Mouse (Mus musculus): ENCODE results near the gene 4931422A03Rik.

Gene 4931422A03Rik

DNA sequence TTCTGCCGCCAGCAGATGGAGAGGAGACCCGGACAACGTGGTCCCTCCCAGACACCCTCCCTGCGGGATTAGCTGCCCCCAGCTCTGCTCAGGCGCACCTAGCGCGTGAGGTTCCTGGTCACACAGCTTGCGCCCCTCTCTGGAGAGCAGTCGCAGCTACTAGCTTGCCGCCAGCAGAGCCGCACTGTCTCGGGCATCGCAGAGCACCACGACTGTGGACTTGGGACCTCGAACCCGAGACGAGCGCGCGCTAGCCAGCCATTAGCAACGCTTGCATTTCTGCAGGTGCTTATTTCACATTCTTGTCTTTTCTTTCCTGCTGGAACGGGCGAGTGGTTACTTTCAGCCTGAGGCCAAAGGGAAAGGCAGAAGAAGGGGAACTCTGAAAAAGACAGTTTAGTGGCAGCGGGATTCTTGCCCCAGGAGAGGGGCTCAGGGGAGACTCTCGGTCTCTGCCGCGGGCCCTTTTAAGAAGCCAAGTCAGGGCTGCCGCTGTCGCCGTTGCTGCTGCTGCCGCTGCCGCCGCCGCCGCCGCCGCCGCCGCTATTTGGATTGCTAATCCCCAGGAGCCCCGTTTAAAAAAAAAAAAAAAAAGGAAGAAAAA lies 58.6 kb downstream of the 4931422A03Rik start:
- DNase-seq (ENCODE audit: low spot score) = peak; percentile 21

DNA sequence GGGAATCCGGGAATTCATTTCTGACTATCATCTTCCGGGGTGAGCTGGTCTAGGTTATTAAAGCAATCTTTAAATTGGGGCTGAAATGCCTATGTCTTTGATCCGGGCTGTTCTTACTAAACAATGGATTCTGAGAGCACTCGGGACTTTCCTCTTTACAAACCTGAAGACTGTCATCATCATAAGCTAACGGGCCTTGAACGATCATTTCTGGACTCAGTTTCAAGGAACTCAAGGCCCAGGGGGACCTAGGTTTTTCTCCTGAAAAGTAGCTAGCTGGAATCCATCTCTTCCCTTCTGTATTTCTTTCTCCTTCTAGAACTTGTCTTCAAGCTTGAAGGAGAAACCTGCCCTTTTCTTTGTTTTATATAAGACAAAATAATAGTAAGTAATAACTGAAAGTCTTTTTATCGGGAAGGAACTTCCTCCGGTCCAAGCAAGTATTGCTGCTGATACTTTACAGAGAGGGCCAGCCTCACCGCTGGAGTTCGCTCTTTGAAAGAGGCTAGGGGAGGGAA lies 59.2 kb downstream of the 4931422A03Rik start:
- no peak for DNase-seq (ENCODE audit: low spot score)

DNA sequence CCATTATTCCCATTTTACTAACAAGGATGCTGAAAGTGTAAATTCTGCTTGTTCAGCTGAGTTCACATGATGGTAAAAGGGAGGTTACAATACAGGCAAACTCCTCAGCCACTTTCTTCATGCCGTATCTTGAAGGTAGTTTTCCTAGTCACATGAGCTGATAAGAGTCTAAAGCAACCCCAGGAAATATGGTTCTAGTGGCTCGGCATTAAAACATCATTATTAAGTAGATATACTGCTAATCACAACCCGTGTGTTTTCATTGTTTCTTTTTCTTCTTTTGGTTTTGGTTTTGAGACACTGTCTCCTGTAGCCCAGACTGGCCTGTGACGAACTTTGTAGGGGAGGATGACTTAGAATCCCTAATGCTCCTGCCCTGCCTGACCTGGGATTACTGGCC lies 60.0 kb downstream of the 4931422A03Rik start:
- DNase-seq (ENCODE audit: low spot score) = no peak

DNA sequence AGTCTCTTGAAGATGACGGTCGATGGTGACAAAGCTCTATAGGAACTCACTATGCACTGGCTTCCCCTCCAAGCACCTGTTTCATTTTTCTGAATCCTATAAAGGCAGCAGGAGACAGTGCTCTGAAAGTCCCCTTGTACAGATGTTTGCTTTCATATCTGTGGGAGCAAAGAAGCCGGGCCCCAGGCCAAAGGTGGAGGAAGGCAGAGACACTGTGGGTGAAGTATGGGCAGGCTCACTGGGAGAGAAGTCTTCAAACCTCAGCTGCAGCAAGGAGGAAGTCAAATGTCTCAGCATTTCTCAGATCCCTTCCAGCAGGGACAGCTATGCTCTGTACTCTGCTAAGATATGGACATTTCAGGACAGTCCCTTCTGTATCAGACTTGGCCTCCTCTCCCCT lies 62.8 kb downstream of the 4931422A03Rik start:
- no peak for DNase-seq (ENCODE audit: low spot score)

DNA sequence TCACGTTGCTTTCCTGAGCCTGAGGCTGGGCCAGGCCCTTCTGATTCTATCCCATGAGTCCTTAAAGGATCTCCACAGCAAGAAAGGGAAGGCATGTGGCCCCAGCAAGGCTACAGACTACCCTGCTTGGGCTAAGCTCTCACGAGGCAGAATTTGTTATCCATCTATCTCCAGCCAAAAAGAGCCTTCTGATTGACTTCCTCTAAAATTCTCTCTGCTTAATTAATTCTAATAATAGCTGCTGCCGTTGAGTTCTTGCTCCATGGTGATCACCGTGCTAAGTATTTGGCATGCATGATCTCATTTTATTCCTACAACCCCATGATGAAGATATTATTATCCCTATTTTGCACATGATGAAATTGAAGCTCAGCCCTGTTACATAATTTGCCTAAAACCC lies 65.8 kb downstream of the 4931422A03Rik start:
- DNase-seq (ENCODE audit: low spot score) = no peak

DNA sequence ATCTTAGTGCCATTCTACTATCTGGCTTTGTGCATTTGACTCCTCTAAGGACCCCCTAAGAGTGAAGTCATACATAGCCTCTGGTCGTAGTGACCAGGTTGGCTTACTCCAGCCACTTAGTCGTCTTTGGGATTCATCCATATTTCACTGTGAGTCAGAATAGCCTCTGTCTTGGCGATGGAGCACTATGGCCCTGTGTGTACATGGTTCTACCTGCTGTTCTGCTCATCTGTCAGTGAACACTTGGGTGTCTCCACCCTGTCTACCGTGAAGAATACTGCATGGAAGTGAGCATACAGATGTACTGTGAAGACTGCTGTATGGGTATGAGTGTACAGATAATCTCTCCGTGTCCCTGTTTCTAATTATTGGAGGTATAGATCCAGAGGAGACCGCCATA lies 68.6 kb downstream of the 4931422A03Rik start:
- DNase-seq (ENCODE audit: low spot score) = no peak

DNA sequence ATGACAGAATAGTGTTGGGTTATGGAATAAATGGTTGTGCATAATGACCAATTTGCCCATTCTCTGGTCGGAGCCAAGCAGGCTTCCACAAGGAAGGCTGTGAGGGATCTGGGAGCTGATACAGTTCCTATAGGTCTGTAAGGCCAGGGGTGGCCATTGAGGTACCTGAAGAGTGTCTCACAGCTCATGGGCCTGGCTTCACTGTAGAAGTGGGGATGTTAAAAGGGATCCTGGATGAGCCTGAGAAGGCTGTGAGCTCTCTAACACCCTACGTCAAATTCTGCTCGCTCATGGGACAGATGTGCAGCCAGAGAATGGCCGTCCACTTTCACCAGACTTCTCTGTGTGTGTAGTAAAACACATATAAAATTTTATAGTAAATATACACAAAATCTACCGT lies 69.1 kb downstream of the 4931422A03Rik start:
- DNase-seq (ENCODE audit: low spot score) = no peak

DNA sequence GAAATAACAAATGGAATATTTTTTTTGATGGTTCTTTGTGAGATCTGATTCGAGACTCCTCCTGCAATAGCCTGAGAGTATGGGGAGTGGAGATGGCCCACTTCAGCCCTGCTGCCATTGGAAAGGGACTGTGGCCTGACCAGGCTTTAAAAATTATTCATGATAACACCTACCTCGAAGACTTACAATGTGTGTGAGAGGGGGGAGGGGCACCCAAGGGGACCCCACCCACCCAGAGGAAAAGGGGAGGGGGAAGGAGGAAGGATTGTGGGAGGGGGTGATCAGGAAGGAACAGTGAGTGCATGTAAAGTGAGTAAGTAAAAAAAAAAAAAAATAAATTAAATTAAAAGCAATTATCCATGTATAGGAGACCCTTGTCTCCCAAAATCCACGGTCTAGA lies 69.5 kb downstream of the 4931422A03Rik start:
- DNase-seq (ENCODE audit: low spot score) = no peak

DNA sequence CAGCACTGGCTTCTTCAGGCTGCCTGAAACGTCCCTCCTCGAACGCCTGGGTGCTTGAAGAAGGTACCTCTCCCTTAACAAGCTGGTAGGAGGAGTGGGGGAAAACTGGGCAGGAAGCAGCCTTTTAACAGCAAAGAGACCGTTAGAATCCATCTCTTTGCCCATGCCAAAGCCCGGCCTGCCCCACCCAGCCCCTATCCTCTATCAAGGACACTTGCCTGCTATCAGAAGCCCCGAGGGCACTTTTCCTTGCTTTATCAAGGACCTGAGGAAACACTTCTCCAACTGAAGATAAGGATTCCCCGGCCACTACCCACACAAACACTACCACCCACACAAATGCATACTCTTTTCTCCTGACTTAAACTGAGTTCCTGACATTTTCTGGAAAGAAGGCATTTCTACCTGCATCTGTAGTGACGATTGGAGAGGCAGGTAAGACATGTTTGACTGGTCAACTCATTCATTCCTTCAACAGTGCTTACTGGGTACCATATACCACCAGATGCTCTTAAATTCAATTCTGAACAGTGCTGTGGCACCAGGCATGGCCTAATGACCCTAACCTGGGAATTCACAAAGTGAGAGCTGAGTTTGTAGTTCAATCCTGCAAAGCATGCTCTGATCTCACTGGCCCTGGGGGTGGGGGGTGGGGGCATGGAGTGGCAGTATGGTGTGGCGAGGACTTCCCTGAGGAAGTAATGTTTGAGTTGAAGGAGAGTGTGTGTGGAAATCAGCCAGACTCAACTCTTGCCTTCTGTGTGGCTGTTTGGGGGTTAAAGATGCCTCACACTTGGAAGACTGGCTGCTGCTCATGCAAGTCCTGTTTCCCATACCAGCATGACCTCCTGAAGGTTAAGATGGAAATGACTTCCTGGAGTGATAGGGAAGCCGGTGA lies 70.3 kb downstream of the 4931422A03Rik start, which contains the start of gene Lmo2:
Lmo2 (plus strand) TSS at position 338 of the 898 bp plus-strand sequence.
- peak; percentile 16 for DNase-seq (ENCODE audit: low spot score)

DNA sequence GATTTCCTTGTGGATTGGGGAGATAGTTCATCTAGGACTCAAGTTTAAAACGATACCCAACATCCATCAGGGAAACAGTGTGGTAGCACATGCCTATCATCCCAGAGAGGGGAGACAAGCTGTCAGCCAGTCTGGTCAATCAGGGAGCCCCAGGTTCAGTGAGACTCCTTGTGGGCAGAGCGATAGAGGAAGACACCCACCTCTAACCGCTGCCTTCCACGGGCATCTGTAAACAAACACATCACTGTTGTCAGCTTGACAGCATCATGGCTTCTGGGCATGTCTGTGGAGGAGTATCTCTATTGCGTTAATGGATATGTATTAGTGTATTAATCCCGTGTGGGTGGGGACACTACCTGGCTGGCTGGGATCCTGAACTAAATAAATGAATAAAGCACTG lies 71.3 kb downstream of the 4931422A03Rik start:
- no peak for DNase-seq (ENCODE audit: low spot score)

DNA sequence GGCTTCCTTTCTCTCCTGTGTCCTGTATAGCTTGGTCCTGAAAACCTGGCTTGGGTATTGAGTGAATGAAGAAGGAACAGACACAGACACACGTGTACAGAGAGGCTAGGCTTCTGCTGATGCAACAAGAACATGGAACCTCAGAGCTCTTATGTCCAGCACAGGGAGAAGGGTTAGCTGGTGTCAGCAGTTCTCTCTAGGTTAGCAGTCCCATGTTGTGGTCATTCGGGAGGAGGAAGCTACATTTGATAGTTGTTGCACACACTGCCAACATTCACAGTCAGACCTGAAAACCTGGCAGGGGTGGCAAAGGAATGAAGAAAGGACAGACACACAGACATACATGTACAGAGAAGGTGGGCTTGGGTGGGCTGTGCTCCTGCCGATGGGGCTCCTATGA lies 72.4 kb downstream of the 4931422A03Rik start:
- DNase-seq (ENCODE audit: low spot score) = no peak

DNA sequence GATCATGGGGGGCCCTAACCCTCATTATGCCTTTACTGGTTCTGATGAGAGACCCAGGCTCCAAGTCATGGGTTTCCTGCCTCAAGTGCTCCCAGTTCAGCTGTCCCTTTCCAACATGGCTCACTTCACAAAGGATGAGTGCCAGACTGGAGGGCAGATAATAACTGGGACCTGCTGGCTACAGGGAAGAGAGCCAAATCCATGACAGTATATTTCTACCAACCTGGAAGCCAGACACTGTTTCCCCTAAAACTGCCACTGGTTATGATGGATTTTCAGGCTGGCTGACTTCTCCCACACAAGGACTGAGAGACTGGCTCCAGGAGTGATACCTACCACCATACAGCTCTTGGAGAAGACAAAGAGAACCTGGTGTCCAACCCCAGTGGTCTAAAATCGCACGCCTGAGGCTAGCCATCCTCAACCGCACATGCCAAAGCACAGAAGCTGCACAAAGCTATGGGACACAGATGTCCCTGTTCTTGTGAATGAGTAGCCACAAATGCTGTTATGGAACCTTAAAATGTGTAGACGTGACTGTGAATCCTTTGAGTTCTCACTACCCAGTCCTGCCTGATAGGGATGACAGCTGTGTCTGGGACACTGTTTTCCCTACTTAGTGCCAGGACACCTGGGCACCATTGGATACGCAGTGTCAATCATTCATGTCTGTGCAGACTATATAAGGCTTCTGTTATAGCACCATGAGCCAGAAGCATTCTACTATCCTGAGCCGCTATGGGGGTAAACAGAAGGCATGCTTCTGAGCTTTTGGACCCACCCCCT lies 74.9 kb downstream of the 4931422A03Rik start:
- no peak for DNase-seq (ENCODE audit: low spot score)

DNA sequence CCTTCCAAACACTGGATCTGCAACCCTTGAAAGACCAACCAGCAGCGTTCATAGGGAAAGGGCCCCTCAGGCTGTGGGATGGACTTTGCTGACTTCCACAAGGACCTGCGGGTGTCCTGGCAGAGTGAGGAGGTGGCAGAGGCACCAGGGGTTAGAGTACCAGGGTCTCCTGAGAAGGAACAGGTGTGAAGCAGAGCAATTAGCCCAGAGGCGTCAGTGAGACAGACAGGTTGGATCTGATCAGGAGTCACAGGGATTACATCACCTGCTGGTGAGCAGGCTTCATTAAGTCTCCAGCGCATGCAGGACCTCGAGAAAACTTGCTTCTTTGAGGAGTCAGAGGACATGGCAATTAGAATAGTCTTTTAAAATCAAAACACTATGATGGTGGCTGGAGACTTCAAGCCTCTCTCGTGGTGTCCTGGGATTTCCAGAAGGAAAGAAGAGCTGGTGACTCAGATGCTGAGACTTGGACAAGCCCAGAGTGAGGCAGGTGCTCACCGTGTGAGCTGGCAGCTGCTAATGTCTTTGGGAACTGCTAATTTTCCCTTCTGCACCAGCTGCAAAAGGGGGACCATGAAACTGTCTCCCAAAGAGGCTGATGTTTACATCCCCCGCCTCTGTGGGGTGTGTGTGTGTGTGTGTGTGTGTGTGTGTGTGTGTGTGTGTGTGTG lies 80.0 kb downstream of the 4931422A03Rik start:
- DNase-seq (ENCODE audit: low spot score) = no peak

DNA sequence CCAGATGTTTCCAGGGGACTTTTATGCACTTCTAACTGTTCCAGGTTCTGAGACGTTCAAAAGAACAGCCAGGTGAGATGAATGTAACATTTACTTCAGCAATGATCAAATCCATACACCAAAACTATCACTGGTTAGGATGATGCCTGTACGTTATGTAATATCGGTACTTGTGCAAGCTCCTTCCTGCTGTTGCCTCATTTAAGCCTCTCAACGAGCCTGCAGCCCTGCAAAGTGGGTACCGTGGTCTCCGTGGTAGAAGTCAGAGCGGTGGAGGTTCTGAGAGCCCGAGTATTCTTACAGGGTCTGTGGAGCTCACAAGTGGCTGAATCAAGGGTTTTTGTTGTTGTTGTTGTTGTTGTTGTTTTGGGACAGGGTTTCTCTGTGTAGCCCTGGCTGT lies 81.3 kb downstream of the 4931422A03Rik start:
- DNase-seq (ENCODE audit: low spot score) = no peak

DNA sequence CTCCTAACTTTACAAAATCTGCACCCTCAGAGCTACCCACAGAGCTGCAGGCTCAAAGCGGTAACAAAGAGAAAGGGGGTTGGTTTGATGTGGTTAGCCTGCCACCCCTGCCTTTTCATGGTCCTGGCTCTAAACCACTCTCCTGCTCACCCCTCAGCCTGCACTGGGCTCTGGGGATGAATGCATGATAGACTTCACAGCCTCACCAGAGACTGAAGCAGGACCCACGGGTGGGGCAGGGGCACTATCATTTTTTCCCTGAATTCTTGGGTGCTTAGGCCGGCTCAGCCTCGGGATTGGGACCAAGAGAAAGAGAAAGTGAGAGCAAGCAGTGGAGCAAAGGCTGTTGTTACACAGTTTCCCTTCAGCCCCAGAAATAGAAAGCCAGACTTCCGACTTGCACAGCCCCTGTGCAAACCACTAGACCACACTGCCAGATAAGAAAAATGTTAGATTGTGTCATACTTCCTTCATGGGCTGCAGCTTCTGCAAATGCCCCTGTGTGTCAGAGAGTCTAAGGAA lies 82.5 kb downstream of the 4931422A03Rik start:
- no peak for DNase-seq (ENCODE audit: low spot score)

DNA sequence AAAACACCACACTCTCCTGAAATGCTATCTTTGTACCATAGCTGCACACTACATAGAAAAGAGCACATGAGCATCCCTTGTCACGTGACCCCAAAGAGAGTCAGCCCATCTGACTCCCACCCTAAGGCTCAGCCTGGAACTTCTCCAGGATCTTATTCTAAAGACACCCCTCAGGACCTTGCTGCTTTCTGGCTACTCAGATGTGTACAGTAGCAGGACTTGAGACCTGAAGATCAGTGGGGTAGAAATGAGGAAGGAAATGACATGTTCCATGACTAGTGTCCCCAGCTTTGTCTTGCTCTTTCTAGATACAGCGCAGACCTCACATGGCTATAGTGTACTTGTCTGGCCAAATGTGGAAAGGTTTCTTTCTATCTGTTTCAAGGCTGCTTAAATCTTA lies 83.3 kb downstream of the 4931422A03Rik start:
- no peak for DNase-seq (ENCODE audit: low spot score)

DNA sequence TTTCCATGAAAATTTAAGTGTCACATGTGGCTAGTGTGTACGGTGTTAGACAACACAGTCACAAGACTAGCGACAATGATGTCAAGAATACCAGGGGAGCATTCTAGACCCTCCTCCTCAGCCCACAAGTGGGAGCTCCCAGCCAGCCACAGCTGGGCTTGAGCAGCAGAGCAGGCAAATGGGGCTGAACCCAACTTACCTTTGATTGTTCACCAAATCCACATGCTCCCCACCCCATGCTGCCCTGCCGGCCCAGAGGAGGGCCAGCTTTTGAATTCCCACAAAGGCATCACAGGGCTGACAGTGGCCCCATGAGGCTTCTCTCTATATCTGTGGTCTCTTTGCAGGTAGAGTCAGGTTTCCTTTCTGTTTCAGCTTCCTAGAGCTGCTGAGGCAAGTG lies 87.1 kb downstream of the 4931422A03Rik start:
- DNase-seq (ENCODE audit: low spot score) = no peak

DNA sequence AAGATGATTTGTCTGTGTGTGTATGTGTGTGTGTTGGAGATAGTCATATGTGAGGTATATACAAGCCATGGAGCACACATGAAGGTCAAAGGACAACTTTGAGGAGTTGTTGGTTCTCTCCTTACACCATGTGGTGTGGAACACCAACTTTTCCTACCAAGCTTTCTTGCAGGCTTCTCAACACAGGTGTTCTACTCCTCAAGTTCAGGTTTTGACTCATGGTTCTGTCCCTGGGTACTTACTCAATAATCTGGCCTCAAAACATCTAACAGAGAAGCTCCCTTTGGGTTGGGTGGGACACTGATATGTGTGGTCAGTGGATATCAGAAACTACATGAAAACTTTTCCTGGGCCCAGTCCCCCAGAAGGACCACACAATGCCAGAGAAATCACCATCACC lies 89.2 kb downstream of the 4931422A03Rik start:
- DNase-seq (ENCODE audit: low spot score) = no peak

DNA sequence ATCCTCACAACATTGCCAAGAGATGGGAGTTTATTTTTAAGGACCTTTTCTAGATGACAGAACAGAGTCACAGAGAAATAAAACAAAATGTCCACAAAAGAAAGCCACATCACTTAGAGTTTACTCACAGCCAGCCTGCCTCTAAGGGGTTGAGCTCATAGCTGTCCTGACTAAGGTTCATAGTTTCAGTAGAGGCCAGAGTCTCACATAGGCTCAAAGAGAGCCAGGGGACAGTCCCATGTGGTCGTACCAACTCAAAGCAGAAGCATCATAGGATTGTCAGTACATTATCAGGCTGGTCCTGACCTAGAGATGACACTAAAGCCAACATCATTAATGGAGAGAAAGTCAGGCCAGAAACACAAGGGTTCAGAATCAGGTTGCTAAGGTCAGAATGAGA lies 89.6 kb downstream of the 4931422A03Rik start:
- no peak for DNase-seq (ENCODE audit: low spot score)

DNA sequence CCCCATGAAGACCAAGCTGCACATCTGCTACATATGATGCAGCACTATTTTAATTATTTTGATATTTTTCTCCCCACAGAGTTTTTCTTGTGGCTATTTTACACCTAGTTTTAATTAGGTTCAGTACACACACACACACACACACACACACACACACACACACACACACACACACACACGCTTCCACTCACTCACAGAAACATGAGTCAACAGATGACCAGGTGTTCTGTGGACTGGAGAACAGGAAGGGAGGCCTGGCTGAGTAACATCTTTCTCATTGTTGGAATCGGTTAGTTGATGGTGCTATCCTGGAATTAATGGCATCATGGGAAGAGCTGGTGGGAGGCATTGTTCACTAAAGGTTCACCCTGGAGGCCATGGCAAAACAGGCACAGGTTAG lies 90.5 kb downstream of the 4931422A03Rik start:
- DNase-seq (ENCODE audit: low spot score) = no peak

DNA sequence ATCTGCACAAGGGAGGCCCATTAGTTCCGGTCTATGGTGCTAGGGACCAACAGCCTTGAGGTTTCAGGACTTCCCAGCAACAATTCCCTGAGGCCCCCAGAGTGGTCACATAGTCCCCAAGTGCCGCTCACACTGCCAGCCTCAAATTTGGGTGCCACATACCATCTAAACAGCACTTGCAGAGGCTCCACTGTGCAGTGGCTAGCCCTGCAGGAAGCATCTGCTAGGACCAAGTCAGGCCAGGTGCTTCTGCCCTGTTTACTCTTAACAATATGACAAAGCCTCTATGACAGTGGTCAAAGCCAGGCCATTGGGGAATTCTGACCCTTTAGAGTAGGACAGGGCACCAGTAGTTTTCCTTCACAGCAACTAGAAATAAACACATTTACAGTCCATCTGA lies 91.5 kb downstream of the 4931422A03Rik start:
- DNase-seq (ENCODE audit: low spot score) = no peak
